Mouse (Mus musculus) liver, postnatal 0 days (tissue): ENCODE data around the gene Nmt1.

Experiments
- CTCF ChIP-seq: sonication (generic); IDR thresholded peaks from 2 replicates; pipeline ENCODE4 v1.5.1; 2016; ENCODE audit warnings: antibody characterized with exemption, low read depth
- EP300 ChIP-seq: IDR thresholded peaks from 2 replicates; pipeline ENCODE4 v1.6.1; 2016; ENCODE audit warnings: antibody characterized with exemption, low read depth, mild to moderate bottlenecking

GRCm38 (mm10) chr11:103067051-103067361, 39.0 kb downstream of the Nmt1 start:
- TF ChIP-seq CTCF, result no peak
- no peak for TF ChIP-seq EP300
